Mouse (Mus musculus): Measurements from ENCODE around the gene March1. TPM values are rescaled to one million over a fixed set of nuclear protein-coding genes. Genes with fewer than 3 reads are reported as not detected.

March1 gene
- total and polyA plus RNA-seq, 3 experiments = 0.04 TPM; not detected in 2

- H3K9ac ChIP-seq (ENCODE audit: control insufficient read depth, low read depth, low read length, poor library complexity, severe bottlenecking) = no peak overlapping the region
- no peaks in the 10 kb centered on the region for H3K36me3 ChIP-seq (ENCODE audit: control insufficient read depth in 1 of 2, insufficient read depth in 2 of 2, low read length in 2 of 2)
- H3K9me3 ChIP-seq (replicated peaks; ENCODE audit: insufficient read depth, low read length) = no peaks in the 10 kb centered on the region
- H3K4me3 ChIP-seq (ENCODE audit: control insufficient read depth in 1 of 2, insufficient read depth in 1 of 2, low read depth in 2 of 2, low read length in 2 of 2) = no peak overlapping the region
- TF ChIP-seq POLR2A (IDR thresholded peaks at IDR 0.05; ENCODE audit: control insufficient read depth in 1 of 2, insufficient read depth in 1 of 2, low read depth in 1 of 2, low read length in 2 of 2, poor library complexity in 1 of 2) (no peak), ELF1 (IDR thresholded peaks at IDR 0.05; ENCODE audit: low read depth, low read length) (no peak), TBP (IDR thresholded peaks at IDR 0.05; ENCODE audit: low read depth, low read length) (no peak), ZC3H11A (IDR thresholded peaks at IDR 0.05; ENCODE audit: low read depth, low read length) (peak; percentile 65; the same call in 1 of the 2 replicates), USF2 (IDR thresholded peaks at IDR 0.05; ENCODE audit: borderline replicate concordance in 1 of 2, insufficient read depth in 1 of 2, low read depth in 1 of 2, low read length in 2 of 2) (no peak), RAD21 (IDR thresholded peaks at IDR 0.05; ENCODE audit: low read depth, low read length) (peak; percentile 76), TCF12 (IDR thresholded peaks at IDR 0.05; ENCODE audit: low read depth, low read length) (no peak), GATA1 (IDR thresholded peaks at IDR 0.05; ENCODE audit: low read depth, low read length) (no peak), SMC3 (IDR thresholded peaks at IDR 0.05; ENCODE audit: low read depth, low read length) (peak; percentile 70), ETS1 (IDR thresholded peaks at IDR 0.05; ENCODE audit: low read depth, low read length) (no peak), RCOR1 (IDR thresholded peaks at IDR 0.05; ENCODE audit: low read depth, low read length) (no peak), MYC (IDR thresholded peaks at IDR 0.05; ENCODE audit: low read depth, low read length) (no peak), CTCF (IDR thresholded peaks at IDR 0.05 in 2 of 3, conservative IDR thresholded peaks at IDR 0.05 in 1 of 3; ENCODE audit: control insufficient read depth in 1 of 3, insufficient read depth in 1 of 3, low read depth in 2 of 3, low read length in 3 of 3, poor library complexity in 1 of 3, severe bottlenecking in 1 of 3) (peak in 2 of 3 experiments; percentile 33 to 74; a peak in 3 of 6 replicates)
- no peaks in the 10 kb centered on the region; a peak in 1 of 4 replicates for H3K4me1 ChIP-seq (ENCODE audit: control insufficient read depth in 1 of 2, insufficient read depth in 2 of 2, low read length in 2 of 2)
- no peaks in the 10 kb centered on the region for H3K79me2 ChIP-seq (ENCODE audit: control insufficient read depth, insufficient read depth, low read length, poor library complexity)
- no peak overlapping the region for H3K27ac ChIP-seq (ENCODE audit: control insufficient read depth, low read depth, low read length)
- no peaks in the 10 kb centered on the region for H3K27me3 ChIP-seq (ENCODE audit: control insufficient read depth in 1 of 2, insufficient read depth in 2 of 2, low read length in 2 of 2)
- peak; percentile 66 for DNase-seq (ENCODE audit: low read depth, low spot score)
These were observed 825.1 kb downstream of the March1 start for GRCm38 (mm10) chr8:66442778-66443177.

DNA sequence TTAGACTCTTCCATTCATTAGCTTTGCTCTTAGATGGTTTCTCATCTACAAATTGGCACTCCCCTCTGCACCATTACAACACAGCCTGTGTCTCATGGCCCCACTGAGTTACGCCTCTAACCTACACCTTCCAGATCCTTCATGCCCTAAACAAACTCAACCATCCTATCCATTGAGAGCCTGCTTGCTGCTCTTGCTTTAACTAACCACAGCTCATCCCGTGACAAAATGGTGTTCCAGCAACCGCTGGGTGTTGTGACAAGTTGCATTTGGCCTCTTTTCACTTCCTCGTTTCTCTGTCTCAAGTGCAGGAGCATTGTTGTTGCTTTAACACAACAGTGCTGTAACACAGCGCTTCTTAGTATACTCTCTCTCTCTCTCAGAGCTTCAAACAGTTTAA, 826.4 kb downstream of the March1 start:
- Histone ChIP-seq H3K4me1 (ENCODE audit: control insufficient read depth in 1 of 2, insufficient read depth in 2 of 2, low read length in 2 of 2) (no peaks in the 10 kb centered on the region; a peak in 1 of 4 replicates), H3K27ac (ENCODE audit: control insufficient read depth, low read depth, low read length) (no peak overlapping the region), H3K9ac (ENCODE audit: control insufficient read depth, low read depth, low read length, poor library complexity, severe bottlenecking) (no peak overlapping the region), H3K4me3 (ENCODE audit: control insufficient read depth in 1 of 2, insufficient read depth in 1 of 2, low read depth in 2 of 2, low read length in 2 of 2) (no peak overlapping the region), H3K36me3 (ENCODE audit: control insufficient read depth in 1 of 2, insufficient read depth in 2 of 2, low read length in 2 of 2) (no peaks in the 10 kb centered on the region), H3K79me2 (ENCODE audit: control insufficient read depth, insufficient read depth, low read length, poor library complexity) (no peaks in the 10 kb centered on the region), H3K27me3 (ENCODE audit: control insufficient read depth in 1 of 2, insufficient read depth in 2 of 2, low read length in 2 of 2) (no peaks in the 10 kb centered on the region), H3K9me3 (replicated peaks; ENCODE audit: insufficient read depth, low read length) (no peaks in the 10 kb centered on the region)
- TF ChIP-seq MXI1 (IDR thresholded peaks at IDR 0.05; ENCODE audit: low read depth, low read length) (no peak), MAX (IDR thresholded peaks at IDR 0.05; ENCODE audit: low read length) (no peak), GABPA (IDR thresholded peaks at IDR 0.05; ENCODE audit: low read depth, low read length) (no peak), ZC3H11A (IDR thresholded peaks at IDR 0.05; ENCODE audit: low read depth, low read length) (no peak), TBP (IDR thresholded peaks at IDR 0.05; ENCODE audit: low read depth, low read length) (no peak), RCOR1 (IDR thresholded peaks at IDR 0.05; ENCODE audit: low read depth, low read length) (no peak), USF1 (IDR thresholded peaks at IDR 0.05; ENCODE audit: low read depth, low read length) (no peak), MEF2A (IDR thresholded peaks at IDR 0.05; ENCODE audit: extremely low read depth, insufficient replicate concordance, low read depth, low read length, poor library complexity, severe bottlenecking) (no peak), E2F4 (IDR thresholded peaks at IDR 0.05; ENCODE audit: borderline replicate concordance, low read depth, low read length) (no peak), TAL1 (IDR thresholded peaks at IDR 0.05; ENCODE audit: low read length) (no peak), SIN3A (IDR thresholded peaks at IDR 0.05; ENCODE audit: low read length) (no peak), MYB (IDR thresholded peaks at IDR 0.05; ENCODE audit: low read depth, low read length) (no peak), CHD1 (IDR thresholded peaks at IDR 0.05; ENCODE audit: low read depth, low read length) (no peak), POLR2AphosphoS5 (IDR thresholded peaks at IDR 0.05; ENCODE audit: borderline replicate concordance, low read depth, low read length) (no peak), UBTF (IDR thresholded peaks at IDR 0.05; ENCODE audit: borderline replicate concordance, insufficient read depth, low read depth, low read length) (no peak), ZNF384 (IDR thresholded peaks at IDR 0.05; ENCODE audit: low read depth, low read length) (no peak), BHLHE40 (IDR thresholded peaks at IDR 0.05; ENCODE audit: borderline replicate concordance, low read depth, low read length) (no peak), SMC3 (IDR thresholded peaks at IDR 0.05; ENCODE audit: low read depth, low read length) (no peak), ETS1 (IDR thresholded peaks at IDR 0.05; ENCODE audit: low read depth, low read length) (no peak)
- DNase-seq (ENCODE audit: low read depth, low spot score) = peak; percentile 29

Data from MEL (cell line).